In the genomic region with DNA sequence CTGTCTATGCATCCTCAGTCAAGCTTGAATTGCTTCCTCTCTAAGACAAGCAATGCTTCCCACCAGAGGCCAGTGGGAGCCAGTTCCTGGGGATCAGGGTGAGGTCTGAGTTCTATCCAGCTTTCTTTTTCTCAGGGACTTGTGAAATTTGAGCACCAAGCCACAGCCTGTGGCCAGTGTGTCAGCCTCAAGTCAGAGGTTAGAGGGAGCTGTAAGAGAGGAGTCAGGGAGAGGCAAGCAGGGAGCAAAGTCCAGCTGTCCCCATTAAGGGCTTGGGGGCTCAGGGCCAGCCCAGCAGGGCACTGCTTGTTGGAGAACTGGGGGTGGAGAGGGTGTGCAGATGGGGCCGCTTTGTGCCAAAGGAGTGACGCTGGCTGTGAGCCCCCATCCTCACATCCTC, we compare ENCODE assay signal across 18 mouse cellular contexts. TPM values are rescaled to one million over a fixed set of nuclear protein-coding genes. Genes with fewer than 3 reads are reported as not detected.
A peak's percentile ranks its signal among the peaks of the same experiment; 100 is the strongest.
DNase-seq lines count a peak whose midpoint lies in the region; ATAC-seq lines count a peak whose summit lies in the region.
"Had no signal": no experiment of that assay in that cellular context is flagged by ENCODE, and none has a peak within 500 bp of the region (broad histone marks: within the 10 kb centered on the region; RNA-seq: fewer than 3 reads in every experiment).

No protein-coding gene starts in this region.

- ATAC-seq in erythroid progenitor cell, adult 5-6 weeks (replicated peaks; ENCODE audit: low FRiP score, poor library complexity, severe bottlenecking) = no peak
- ATAC-seq: forebrain, embryonic 14.5 days; hindbrain, postnatal 0 days had no signal

- peaks cover 9% of the 10 kb centered on the region; the same call in 1 of the 2 replicates for H3K27me3 ChIP-seq in embryonic facial prominence, embryonic 10.5 days (replicated peaks; ENCODE audit: low read depth, poor library complexity, severe bottlenecking)
- H3K27me3 ChIP-seq: stomach, embryonic 15.5 days had no signal

- H3K4me1 ChIP-seq in embryonic facial prominence, embryonic 10.5 days = peaks cover 77% of the 10 kb centered on the region

- H3K27ac ChIP-seq in embryonic facial prominence, embryonic 10.5 days (replicated peaks) = 0 out of 2 replicates have a peak overlapping the region, but pooled peaks have one; percentile 3
- H3K27ac ChIP-seq: hindbrain, postnatal 0 days; liver, embryonic 12.5 days; stomach, embryonic 15.5 days had no signal

- peak; percentile 62 to 75 for DNase-seq in heart, adult 9 months (ENCODE audit: low spot score in 2 of 2)
- DNase-seq in heart, postnatal 4 days = no peak
- peak; percentile 36 for DNase-seq in lung, postnatal 10 days
- DNase-seq in lung, postnatal 36 days = no peak
- no peak for DNase-seq in embryonic facial prominence, embryonic 10.5 days (ENCODE audit: low spot score)
- no peak for DNase-seq in cerebellum, adult 9-10 months
- DNase-seq: cerebellum, adult 11-12 months; kidney, adult 9 months; layer of hippocampus, adult 9-11 months; lung, postnatal 14 days; right cerebral cortex, adult 18-20 months had no signal

- WGBS in embryonic facial prominence, embryonic 10.5 days = 70% methylated on average over 2 of the region's 2 CpGs

- no peak overlapping the region for H3K4me3 ChIP-seq in embryonic facial prominence, embryonic 10.5 days
- H3K4me3 ChIP-seq: liver, embryonic 12.5 days; stomach, embryonic 15.5 days had no signal

- no peaks in the 10 kb centered on the region for H3K9me3 ChIP-seq in embryonic facial prominence, embryonic 10.5 days
- H3K9me3 ChIP-seq: liver, embryonic 12.5 days; stomach, embryonic 15.5 days had no signal

- H3K36me3 ChIP-seq in embryonic facial prominence, embryonic 10.5 days (replicated peaks) = no peaks in the 10 kb centered on the region
- H3K36me3 ChIP-seq: liver, embryonic 12.5 days; stomach, embryonic 15.5 days had no signal

RNA-seq across cellular contexts. Expression of a gene that starts 5.0 kb away (rescaled TPM):
- 10 to 100 TPM; 26.7 to 31.2 TPM for total RNA-seq in heart, postnatal 4 days (2021)
- polyA plus RNA-seq in embryonic facial prominence, embryonic 10.5 days (2016; fragmentation: Nextera tagmentation; extraction: Ambion mirVana) = 24.9 and 25.9 TPM in 2 replicates
- total RNA-seq in erythroid progenitor cell, adult 5-6 weeks (2015; ENCODE audit: low replicate concordance) = not detected in 2 replicates
- 0.45 TPM in 1 of 2 replicates, not detected in the other for total RNA-seq in erythroid progenitor cell, adult 5-6 weeks (2017; ENCODE audit: low replicate concordance)
- total RNA-seq: neutrophil, adult 5-6 weeks had no signal

RNA-seq across cellular contexts. Expression of a gene that starts 16.0 kb away (rescaled TPM):
- total RNA-seq in heart, postnatal 4 days (2021) = 10 to 100 TPM; 16.0 to 18.5 TPM
- polyA plus RNA-seq in embryonic facial prominence, embryonic 10.5 days (2016; fragmentation: Nextera tagmentation; extraction: Ambion mirVana) = 18.9 and 20.3 TPM in 2 replicates
- total RNA-seq in erythroid progenitor cell, adult 5-6 weeks (2015; ENCODE audit: low replicate concordance) = not detected in 2 replicates
- 1.4 and 1.8 TPM in 2 replicates for total RNA-seq in erythroid progenitor cell, adult 5-6 weeks (2017; ENCODE audit: low replicate concordance)

RNA-seq across cellular contexts. Expression of a gene that starts 24.0 kb away (rescaled TPM):
- total RNA-seq in heart, postnatal 4 days (2021) = 10 to 100 TPM; 48.6 to 69.8 TPM
- polyA plus RNA-seq in embryonic facial prominence, embryonic 10.5 days (2016; fragmentation: Nextera tagmentation; extraction: Ambion mirVana) = 0.54 TPM in 1 of 2 replicates, not detected in the other
- 0.42 TPM in 1 of 2 replicates, not detected in the other for total RNA-seq in erythroid progenitor cell, adult 5-6 weeks (2015; ENCODE audit: low replicate concordance)
- 86.5 TPM in 1 of 2 replicates, not detected in the other for total RNA-seq in erythroid progenitor cell, adult 5-6 weeks (2017; ENCODE audit: low replicate concordance)
- total RNA-seq: hindbrain, postnatal 0 days; left cerebral cortex, postnatal 14 days; neutrophil, adult 5-6 weeks had no signal
- polyA plus RNA-seq: forebrain, embryonic 14.5 days; hindbrain, postnatal 0 days; stomach, embryonic 15.5 days had no signal

RNA-seq across cellular contexts. Expression of a gene that starts 26.5 kb away (rescaled TPM):
- total RNA-seq in heart, postnatal 4 days (2021) = 100 to 1,000 TPM; 151 to 159 TPM
- 15.5 and 16.6 TPM in 2 replicates for polyA plus RNA-seq in embryonic facial prominence, embryonic 10.5 days (2016; fragmentation: Nextera tagmentation; extraction: Ambion mirVana)
- 1.7 TPM in 1 of 2 replicates, not detected in the other for total RNA-seq in erythroid progenitor cell, adult 5-6 weeks (2015; ENCODE audit: low replicate concordance)
- not detected in 2 replicates for total RNA-seq in erythroid progenitor cell, adult 5-6 weeks (2017; ENCODE audit: low replicate concordance)

RNA-seq across cellular contexts. Expression of a gene that starts 51.5 kb away (rescaled TPM):
- 10 to 100 TPM; 14.9 to 15.7 TPM for total RNA-seq in heart, postnatal 4 days (2021)
- polyA plus RNA-seq in embryonic facial prominence, embryonic 10.5 days (2016; fragmentation: Nextera tagmentation; extraction: Ambion mirVana) = 3.5 and 3.6 TPM in 2 replicates
- total RNA-seq in erythroid progenitor cell, adult 5-6 weeks (2015; ENCODE audit: low replicate concordance) = 2.5 and 10.5 TPM in 2 replicates
- total RNA-seq in erythroid progenitor cell, adult 5-6 weeks (2017; ENCODE audit: low replicate concordance) = 3.9 and 9.4 TPM in 2 replicates

Comparison
In these comparisons a context has a peak if more than half of its experiments do, and no peak if none do; other contexts are left out.
1. DNase-seq: peak in heart, adult 9 months (2 of 2) and lung, postnatal 10 days (single experiment); none in heart, postnatal 4 days (single experiment), lung, postnatal 36 days (single experiment), embryonic facial prominence, embryonic 10.5 days (single experiment) and cerebellum, adult 9-10 months (single experiment).
2. RNA of a gene that starts 5.0 kb away (total RNA-seq): 26.7 to 31.2 TPM in heart, postnatal 4 days; 0.45 TPM in erythroid progenitor cell, adult 5-6 weeks; every median in the first group is over 10 times any median in the second.
3. RNA of a gene that starts 16.0 kb away (total RNA-seq): 16.0 to 18.5 TPM in heart, postnatal 4 days; 1.4 to 1.8 TPM in erythroid progenitor cell, adult 5-6 weeks; every median in the first group is over 4 times any median in the second.